Mouse (Mus musculus): ENCODE measurements around the gene Gm2431. TPM values are rescaled to one million over a fixed set of nuclear protein-coding genes. Genes with fewer than 3 reads are reported as not detected.
"Not testable (repeated sequence)": the region's sequence is repeated elsewhere in the genome, so short reads cannot be mapped to it uniquely, and the experiment has no call there.

Gm2431 gene
- polyA plus RNA-seq (2017; shearing (Covaris generic)) = not detected

- not testable (repeated sequence) for ATAC-seq
These were observed at the start of gene Gm2431 for GRCm38 (mm10) chr7:142258254-142258653. Gm2431 (minus strand) TSS chr7:142258354.

- ATAC-seq = not testable (repeated sequence)
These were observed 45.8 kb upstream of the Gm2431 start for GRCm38 (mm10) chr7:142303929-142304328.

GRCm38 (mm10) chr7:142303249-142303648 is 45.1 kb upstream of the Gm2431 start, which contains the start of gene Krtap5-4:
Krtap5-4 (plus strand) TSS chr7:142303549.
- no peak for ATAC-seq

- not testable (repeated sequence) for ATAC-seq
These were observed 38.9 kb upstream of the Gm2431 start, which contains the start of gene Krtap5-1 for GRCm38 (mm10) chr7:142297018-142297417. Krtap5-1 (minus strand) TSS chr7:142297118.

GRCm38 (mm10) chr7:142296108-142296507 is 38.0 kb upstream of the Gm2431 start:
- ATAC-seq = not testable (repeated sequence)

- no peak for ATAC-seq
These were observed 37.3 kb upstream of the Gm2431 start for GRCm38 (mm10) chr7:142295418-142295817.

- peak; percentile 41 for ATAC-seq
These were observed 35.7 kb upstream of the Gm2431 start for GRCm38 (mm10) chr7:142293851-142294250.

- not testable (repeated sequence) for ATAC-seq
These were observed 27.9 kb upstream of the Gm2431 start for GRCm38 (mm10) chr7:142285910-142286612.

- ATAC-seq = no peak
These were observed 27.1 kb upstream of the Gm2431 start for GRCm38 (mm10) chr7:142285130-142285835.

- ATAC-seq = peak; percentile 79
These were observed 26.5 kb upstream of the Gm2431 start for GRCm38 (mm10) chr7:142284615-142285080.

GRCm38 (mm10) chr7:142284023-142284591 is 26.0 kb upstream of the Gm2431 start:
- ATAC-seq = peak; percentile 76

- not testable (repeated sequence) for ATAC-seq
These were observed 24.7 kb upstream of the Gm2431 start for GRCm38 (mm10) chr7:142282847-142283246.

- ATAC-seq = not testable (repeated sequence)
These were observed 21.1 kb upstream of the Gm2431 start for GRCm38 (mm10) chr7:142279291-142279690.

- peak; percentile 61 for ATAC-seq
These were observed 20.0 kb upstream of the Gm2431 start for GRCm38 (mm10) chr7:142278183-142278582.

- not testable (repeated sequence) for ATAC-seq
These were observed 16.1 kb upstream of the Gm2431 start, which contains the start of gene Gm4559 for GRCm38 (mm10) chr7:142274263-142274662. Gm4559 (minus strand) TSS chr7:142274363.

- ATAC-seq = no peak
These were observed 2.6 kb downstream of the Gm2431 start for GRCm38 (mm10) chr7:142255517-142255916.

- no peak for ATAC-seq
These were observed 8.3 kb downstream of the Gm2431 start for GRCm38 (mm10) chr7:142249824-142250223.

- ATAC-seq = no peak
These were observed 17.2 kb downstream of the Gm2431 start, which contains the start of gene Gm40460 for GRCm38 (mm10) chr7:142240978-142241377. Gm40460 (minus strand) TSS chr7:142241078.

GRCm38 (mm10) chr7:142231540-142231939 is 26.6 kb downstream of the Gm2431 start:
- no peak for ATAC-seq

- not testable (repeated sequence) for ATAC-seq
These were observed 28.3 kb downstream of the Gm2431 start, which contains the start of gene Krtap5-5 for GRCm38 (mm10) chr7:142229871-142230270. Krtap5-5 (minus strand) TSS chr7:142229971.

- no peak for ATAC-seq
These were observed 33.6 kb downstream of the Gm2431 start for GRCm38 (mm10) chr7:142224518-142224917.

GRCm38 (mm10) chr7:142212136-142212535 is 46.0 kb downstream of the Gm2431 start:
- not testable (repeated sequence) for ATAC-seq

- no peak for ATAC-seq
These were observed 46.6 kb downstream of the Gm2431 start, which contains the start of gene Gm7579 for GRCm38 (mm10) chr7:142211559-142211958. Gm7579 (plus strand) TSS chr7:142211859.

All from CD4-positive, CD25-positive, alpha-beta regulatory T cell, adult 4 months (primary cell).